Mouse (Mus musculus) testis, adult 2 months (tissue): ENCODE measurements around the gene Sorcs3.

Source experiments
- CTCF ChIP-seq: fragments of 200-500 bp; IDR thresholded peaks from 2 replicates; pipeline ENCODE4 v1.5.1; 2012; ENCODE audit warnings: low read depth, mild to moderate bottlenecking, inconsistent platforms, low read length, moderate library complexity; ENCODE audit not compliant: control insufficient read depth, insufficient read depth, insufficient replicate concordance
- POLR2A ChIP-seq: fragments of 200-500 bp; IDR thresholded peaks from 2 replicates; pipeline ENCODE4 v1.6.1; 2012; ENCODE audit warnings: low read depth, mild to moderate bottlenecking, inconsistent platforms, low read length, moderate library complexity; ENCODE audit not compliant: control insufficient read depth

- TF ChIP-seq CTCF (no peak), POLR2A (no peak)
These were observed 565.7 kb downstream of the Sorcs3 start for GRCm38 (mm10) chr19:48771565-48771964.
